Mouse (Mus musculus) Patski (cell line): ENCODE data around the gene Mtmr4. TPM values are rescaled to one million over a fixed set of nuclear protein-coding genes. Genes with fewer than 3 reads are reported as not detected.
A peak's percentile ranks its signal among the peaks of the same experiment; 100 is the strongest.

Experiments
- ATAC-seq: fragments of 100-300 bp; one replicate; pipeline ENCODE4 v1.8.0; 2021
- CTCF ChIA-PET: fragments of 350-600 bp; sonication (Branson Sonifier 250); formaldehyde crosslinking; loops from one replicate; lab custom pipeline; 2022; ENCODE audit warnings: inconsistent platforms; lab: Charles Lee
- POLR2A ChIA-PET: fragments of 350-600 bp; sonication (Branson Sonifier 250); formaldehyde crosslinking; loops from one replicate; lab custom pipeline; 2022; ENCODE audit warnings: antibody characterized with exemption, inconsistent platforms; lab: Charles Lee
- DNase-seq: peaks from one replicate; pipeline ENCODE4 v3.0.0-alpha.2; 2011; ENCODE audit warnings: low read depth, low spot score
- H3K27me3 ChIP-seq: fragments of 371-371 bp; one replicate; pipeline ENCODE4 v1.5.1; 2021
- CTCF ChIP-seq: fragments of 100-300 bp; IDR thresholded peaks from one replicate; pipeline ENCODE4 v1.5.1; 2021
- in situ Hi-C: fragments of 300-500 bp; cut with MboI; formaldehyde crosslinking; loops from 3 replicates; pipeline ENCODE4 v1.11.1; 2018; ENCODE audit warnings: low pct_unique_long_range_greater_than_20kb, mixed read lengths
- polyA plus RNA-seq: library from polyadenylated mRNA; unstranded; gene quantifications from one replicate; pipeline ENCODE4 v1.2.3, GENCODE M21; 2021

The Mtmr4 gene
- polyA plus RNA-seq = 53.2 TPM

GRCm38 (mm10) chr11:87591526-87592353 is at the start of gene Mtmr4:
Gene Mtmr4 (plus strand): TSS chr11:87592162.
- no peak for TF ChIP-seq CTCF
- H3K27me3 ChIP-seq = no peaks in the 10 kb centered on the region
- POLR2A ChIA-PET = interaction anchor here (0.6 to 3.6 kb wide), 6 partner anchors 12 to 582 kb away, joined by 3 to 42 read pairs (median 3); no protein-coding TSS in a partner anchor
- DNase-seq = peak; percentile 94
- CTCF ChIA-PET = interaction anchor here (0.7 to 2.3 kb wide), 3 partner anchors 9 to 31 kb away, joined by 3 to 7 read pairs (median 3); no protein-coding TSS in a partner anchor
- in situ Hi-C loops = no loop called here
- ATAC-seq = peak; percentile 89

- H3K27me3 ChIP-seq = no peaks in the 10 kb centered on the region
- ATAC-seq = no peak
- ChIA-PET POLR2A (no interaction called here), CTCF (no interaction called here)
- TF ChIP-seq CTCF = no peak
- DNase-seq = no peak
- in situ Hi-C loops = no loop called here
These were observed 49.7 kb upstream of the Mtmr4 start for GRCm38 (mm10) chr11:87542285-87542684.

- POLR2A ChIA-PET = no interaction called here
- in situ Hi-C loops = no loop called here
- no peak for ATAC-seq
These were observed 49.1 kb upstream of the Mtmr4 start for GRCm38 (mm10) chr11:87542906-87543305.

GRCm38 (mm10) chr11:87553342-87553741 is 38.6 kb upstream of the Mtmr4 start:
- POLR2A ChIA-PET = no interaction called here
- no peak for TF ChIP-seq CTCF
- no peaks in the 10 kb centered on the region for H3K27me3 ChIP-seq
- no peak for DNase-seq
- no peak for ATAC-seq
- in situ Hi-C loops = no loop called here
- CTCF ChIA-PET = no interaction called here

More at GRCm38 (mm10) chr11:87542906-87543305, 49.1 kb upstream of the Mtmr4 start:
- CTCF ChIA-PET = no interaction called here
- H3K27me3 ChIP-seq = no peaks in the 10 kb centered on the region
- no peak for DNase-seq
- no peak for TF ChIP-seq CTCF

- TF ChIP-seq CTCF = no peak
- ChIA-PET POLR2A (no interaction called here), CTCF (interaction anchor here (0.9 to 1.4 kb wide), 4 partner anchors 9 to 23 kb away, joined by 3 to 4 read pairs (median 3); no protein-coding TSS in a partner anchor)
- H3K27me3 ChIP-seq = no peaks in the 10 kb centered on the region
- ATAC-seq (no peak), DNase-seq (no peak)
- in situ Hi-C loops = no loop called here
These were observed 37.6 kb upstream of the Mtmr4 start for GRCm38 (mm10) chr11:87554386-87554785.

GRCm38 (mm10) chr11:87555106-87555703 is 36.8 kb upstream of the Mtmr4 start:
- H3K27me3 ChIP-seq = no peaks in the 10 kb centered on the region
- DNase-seq (no peak), ATAC-seq (peak; percentile 90)
- ChIA-PET CTCF (interaction anchor here (0.9 to 1.4 kb wide), 2 partner anchors 17 to 18 kb away, joined by 3 to 4 read pairs; no protein-coding TSS in a partner anchor), POLR2A (interaction anchor here (0.7 to 0.9 kb wide), 2 partner anchors 22 to 38 kb away, joined by 3 to 5 read pairs; no protein-coding TSS in a partner anchor)
- in situ Hi-C loops = no loop called here
- TF ChIP-seq CTCF = no peak

- H3K27me3 ChIP-seq = no peaks in the 10 kb centered on the region
- DNase-seq (no peak), ATAC-seq (no peak)
- ChIA-PET CTCF (interaction anchor here (0.6 to 2.0 kb wide), 5 partner anchors 10 to 30 kb away, joined by 3 to 9 read pairs (median 6); no protein-coding TSS in a partner anchor), POLR2A (interaction anchor here (1.0 kb wide), 1 partner anchor 9 kb away, joined by 4 read pairs; no protein-coding TSS in a partner anchor)
- in situ Hi-C loops = no loop called here
- TF ChIP-seq CTCF = no peak
These were observed 30.8 kb upstream of the Mtmr4 start for GRCm38 (mm10) chr11:87561208-87561607.

GRCm38 (mm10) chr11:87566501-87566900 is 25.5 kb upstream of the Mtmr4 start, which contains the start of gene Gm11492:
Gene Gm11492 (plus strand): TSS chr11:87566653.
- TF ChIP-seq CTCF = no peak

GRCm38 (mm10) chr11:87568255-87568953 is 23.6 kb upstream of the Mtmr4 start, which contains the start of gene Sept4:
Gene Sept4 (plus strand): TSS chr11:87568903.
- ChIA-PET CTCF (no interaction called here), POLR2A (no interaction called here)
- DNase-seq (no peak), ATAC-seq (no peak)
- no peak for TF ChIP-seq CTCF
- in situ Hi-C loops = no loop called here
- no peaks in the 10 kb centered on the region for H3K27me3 ChIP-seq

More at GRCm38 (mm10) chr11:87566501-87566900, 25.5 kb upstream of the Mtmr4 start, which contains the start of gene Gm11492:
- POLR2A ChIA-PET = no interaction called here
- CTCF ChIA-PET = interaction anchor here (1.4 to 1.9 kb wide), 4 partner anchors 9 to 18 kb away, joined by 3 to 6 read pairs (median 4); no protein-coding TSS in a partner anchor
- in situ Hi-C loops = no loop called here
- ATAC-seq (no peak), DNase-seq (no peak)
- H3K27me3 ChIP-seq = no peaks in the 10 kb centered on the region
